Mouse (Mus musculus) cortical plate, adult 2 months (tissue): ENCODE results near the gene Il6. TPM values are rescaled to one million over a fixed set of nuclear protein-coding genes. Genes with fewer than 3 reads are reported as not detected.
"Not testable (repeated sequence)": the region's sequence is repeated elsewhere in the genome, so short reads cannot be mapped to it uniquely, and the experiment has no call there.

Experiments used
- H3K27ac ChIP-seq: fragments of 200-500 bp; 2 replicates; pipeline ENCODE4 v1.5.1; 2012; ENCODE audit warnings: low read length, control low read depth, inconsistent platforms; ENCODE audit not compliant: insufficient read depth
- H3K4me1 ChIP-seq: fragments of 200-500 bp; 2 replicates; pipeline ENCODE4 v1.6.1; 2011; ENCODE audit warnings: low read length; ENCODE audit not compliant: control insufficient read depth, insufficient read depth
- H3K4me3 ChIP-seq: fragments of 200-500 bp; 2 replicates; pipeline ENCODE4 v1.5.1; 2011; ENCODE audit warnings: mild to moderate bottlenecking, low read length, control low read depth; ENCODE audit not compliant: insufficient read depth
- CTCF ChIP-seq: fragments of 200-500 bp; IDR thresholded peaks from 2 replicates; pipeline ENCODE4 v1.5.1; 2011; ENCODE audit warnings: mild to moderate bottlenecking, control low read depth, low read length; ENCODE audit not compliant: insufficient read depth; ENCODE audit errors: extremely low read depth
- POLR2A ChIP-seq: fragments of 200-500 bp; IDR thresholded peaks from 2 replicates; pipeline ENCODE4 v1.6.1; 2011; ENCODE audit warnings: mild to moderate bottlenecking, low read length, control low read depth; ENCODE audit not compliant: insufficient read depth; ENCODE audit errors: extremely low read depth
- polyA plus RNA-seq: library from polyadenylated mRNA; depleted of rRNA; stranded (reverse); fragments of >200 nt; gene quantifications from 2 replicates; pipeline ENCODE4 v1.2.3, GENCODE M21; 2012; rRNA removed

Il6 gene
- polyA plus RNA-seq, 1 experiment, result not detected

GRCm38 (mm10) chr5:30014580-30014979 is 1.7 kb downstream of the Il6 start:
- Histone ChIP-seq H3K4me1 (no peaks in the 10 kb centered on the region), H3K4me3 (no peak overlapping the region), H3K27ac (no peak overlapping the region)
- TF ChIP-seq CTCF (0 out of 2 replicates have a peak, but pooled peaks have one; percentile 6), POLR2A (no peak)

- H3K4me1 ChIP-seq, H3K4me3 ChIP-seq, H3K27ac ChIP-seq: not testable (repeated sequence)
Measured at GRCm38 (mm10) chr5:30035862-30036261, 22.9 kb downstream of the Il6 start.

- not testable (repeated sequence) for H3K4me1 ChIP-seq, H3K27ac ChIP-seq, H3K4me3 ChIP-seq
Measured at GRCm38 (mm10) chr5:30037111-30037510, 24.2 kb downstream of the Il6 start.

GRCm38 (mm10) chr5:30039324-30039723 is 26.4 kb downstream of the Il6 start:
- H3K27ac ChIP-seq, H3K4me3 ChIP-seq, H3K4me1 ChIP-seq: not testable (repeated sequence)

GRCm38 (mm10) chr5:30039841-30040240 is 26.9 kb downstream of the Il6 start:
- H3K27ac ChIP-seq, H3K4me3 ChIP-seq, H3K4me1 ChIP-seq: not testable (repeated sequence)

GRCm38 (mm10) chr5:30058216-30058731 is 45.4 kb downstream of the Il6 start:
- H3K4me3 ChIP-seq, result no peak overlapping the region
- no peak overlapping the region for H3K27ac ChIP-seq
- no peaks in the 10 kb centered on the region for H3K4me1 ChIP-seq
- TF ChIP-seq POLR2A, result no peak
- TF ChIP-seq CTCF, result no peak

- H3K27ac ChIP-seq, H3K4me3 ChIP-seq, H3K4me1 ChIP-seq: not testable (repeated sequence)
Measured at GRCm38 (mm10) chr5:30059607-30060006, 46.7 kb downstream of the Il6 start.

GRCm38 (mm10) chr5:30067726-30068125 is 54.8 kb downstream of the Il6 start:
- H3K27ac ChIP-seq, result no peak overlapping the region
- no peak overlapping the region for H3K4me3 ChIP-seq
- no peak for TF ChIP-seq POLR2A
- no peak for TF ChIP-seq CTCF
- no peaks in the 10 kb centered on the region for H3K4me1 ChIP-seq

Other genes with a start within 250 kb of the Il6 start
- gene Tyms, start 60.5 kb downstream of the Il6 start, polyA plus RNA-seq, result 3.3 and 4.0 TPM in 2 replicates
- gene Garem2, start 92.0 kb downstream of the Il6 start, polyA plus RNA-seq, result 14.0 and 14.6 TPM in 2 replicates
- gene 3110082J24Rik, start 93.0 kb downstream of the Il6 start, polyA plus RNA-seq, result 3.8 and 4.6 TPM in 2 replicates
- gene Hadha, start 142.0 kb downstream of the Il6 start, polyA plus RNA-seq, result 64.9 and 67.7 TPM in 2 replicates
- gene Hadhb, start 142.1 kb downstream of the Il6 start, polyA plus RNA-seq, result 88.0 and 94.8 TPM in 2 replicates
- gene Adgrf3, start 192.6 kb downstream of the Il6 start, polyA plus RNA-seq, result not detected in 2 replicates
- 29.2 and 32.9 TPM in 2 replicates for gene Selenoi, start 219.5 kb downstream of the Il6 start, polyA plus RNA-seq